Mouse (Mus musculus): ENCODE measurements at regions not wholly inside any gene's neighbourhood (a gene's known extent, or its start where the extent isn't known, plus 50 kb on each side); places are given as distances from the start of the nearest gene placed in this dataset.

DNA sequence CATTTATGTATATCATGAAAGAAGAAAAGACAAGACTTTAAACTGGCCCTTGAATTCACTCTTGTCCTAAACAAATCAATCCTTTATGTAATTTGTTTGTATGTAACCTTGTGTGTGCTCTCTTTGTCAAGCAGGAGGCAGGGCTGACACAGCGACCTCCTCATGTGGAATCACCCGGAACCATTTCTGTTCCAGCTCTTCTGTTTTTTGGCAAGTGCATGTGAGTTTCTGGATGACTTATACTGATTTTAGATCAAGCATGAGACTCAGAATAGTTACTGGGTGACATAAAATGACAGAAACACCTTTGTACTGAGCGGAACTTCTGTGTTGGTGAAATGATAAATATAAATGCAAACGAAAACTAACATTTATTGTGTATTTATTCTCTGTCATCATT lies 152.3 kb upstream of the Cdkn2b start:
- no peaks in the 10 kb centered on the region for H3K9me3 ChIP-seq (ENCODE audit: control insufficient read depth, low read length)
- H3K36me3 ChIP-seq (ENCODE audit: control insufficient read depth, insufficient read depth, low read length), result no peaks in the 10 kb centered on the region
- DNase-seq (ENCODE audit: low spot score) (no peak), ATAC-seq (replicated peaks; ENCODE audit: low FRiP score) (no peak)
- whole genome bisulfite sequencing, result 88% methylated on average over 4 of the region's 4 CpGs
- H3K4me3 ChIP-seq (ENCODE audit: low read depth, low read length), result no peak overlapping the region
- no peaks in the 10 kb centered on the region for H3K4me1 ChIP-seq (replicated peaks; ENCODE audit: control insufficient read depth, insufficient read depth, low read length)
- H3K9ac ChIP-seq (ENCODE audit: low read length), result no peak overlapping the region
- no peak overlapping the region for H3K4me2 ChIP-seq (ENCODE audit: low read depth, low read length, severe bottlenecking)
- H3K27ac ChIP-seq (ENCODE audit: low read depth, low read length), result no peak overlapping the region
- no peaks in the 10 kb centered on the region for H3K27me3 ChIP-seq (ENCODE audit: control insufficient read depth, insufficient read depth, low read length)

GRCm38 (mm10) chr4:89460170-89460762 lies 149.4 kb upstream of the Cdkn2b start:
- Histone ChIP-seq H3K4me1 (replicated peaks; ENCODE audit: control insufficient read depth, insufficient read depth, low read length) (no peaks in the 10 kb centered on the region), H3K9ac (ENCODE audit: low read length) (no peak overlapping the region), H3K9me3 (ENCODE audit: control insufficient read depth, low read length) (no peaks in the 10 kb centered on the region), H3K4me3 (ENCODE audit: low read depth, low read length) (no peak overlapping the region), H3K27me3 (ENCODE audit: control insufficient read depth, insufficient read depth, low read length) (no peaks in the 10 kb centered on the region), H3K4me2 (ENCODE audit: low read depth, low read length, severe bottlenecking) (no peak overlapping the region), H3K36me3 (ENCODE audit: control insufficient read depth, insufficient read depth, low read length) (no peaks in the 10 kb centered on the region), H3K27ac (ENCODE audit: low read depth, low read length) (no peak overlapping the region)
- ATAC-seq (replicated peaks; ENCODE audit: low FRiP score), result no peak
- no peak for DNase-seq (ENCODE audit: low spot score)
- WGBS, result 88% methylated on average over 7 of the region's 7 CpGs

- Histone ChIP-seq H3K36me3 (ENCODE audit: control insufficient read depth, insufficient read depth, low read length) (no peaks in the 10 kb centered on the region), H3K27me3 (ENCODE audit: control insufficient read depth, insufficient read depth, low read length) (no peaks in the 10 kb centered on the region), H3K9me3 (ENCODE audit: control insufficient read depth, low read length) (no peaks in the 10 kb centered on the region), H3K4me3 (ENCODE audit: low read depth, low read length) (no peak overlapping the region), H3K4me1 (replicated peaks; ENCODE audit: control insufficient read depth, insufficient read depth, low read length) (no peaks in the 10 kb centered on the region), H3K4me2 (ENCODE audit: low read depth, low read length, severe bottlenecking) (no peak overlapping the region), H3K27ac (ENCODE audit: low read depth, low read length) (no peak overlapping the region), H3K9ac (ENCODE audit: low read length) (no peak overlapping the region)
- no peak for DNase-seq (ENCODE audit: low spot score)
- WGBS, result 89% methylated on average over 1 of the region's 1 CpGs
- ATAC-seq (replicated peaks; ENCODE audit: low FRiP score), result no peak
Measured at GRCm38 (mm10) chr4:89459346-89459666, 148.5 kb upstream of the Cdkn2b start.

GRCm38 (mm10) chr4:89458628-89459345 lies 147.9 kb upstream of the Cdkn2b start:
- no peaks in the 10 kb centered on the region for H3K4me1 ChIP-seq (replicated peaks; ENCODE audit: control insufficient read depth, insufficient read depth, low read length)
- WGBS, result 79% methylated on average over 2 of the region's 2 CpGs
- no peak overlapping the region for H3K4me3 ChIP-seq (ENCODE audit: low read depth, low read length)
- H3K27ac ChIP-seq (ENCODE audit: low read depth, low read length), result no peak overlapping the region
- no peaks in the 10 kb centered on the region for H3K27me3 ChIP-seq (ENCODE audit: control insufficient read depth, insufficient read depth, low read length)
- H3K9me3 ChIP-seq (ENCODE audit: control insufficient read depth, low read length), result no peaks in the 10 kb centered on the region
- H3K9ac ChIP-seq (ENCODE audit: low read length), result no peak overlapping the region
- H3K36me3 ChIP-seq (ENCODE audit: control insufficient read depth, insufficient read depth, low read length), result no peaks in the 10 kb centered on the region
- no peak for ATAC-seq (replicated peaks; ENCODE audit: low FRiP score)
- no peak overlapping the region for H3K4me2 ChIP-seq (ENCODE audit: low read depth, low read length, severe bottlenecking)
- no peak for DNase-seq (ENCODE audit: low spot score)

- H3K27me3 ChIP-seq (ENCODE audit: control insufficient read depth, insufficient read depth, low read length), result no peaks in the 10 kb centered on the region
- H3K9me3 ChIP-seq (ENCODE audit: control insufficient read depth, low read length), result no peaks in the 10 kb centered on the region
- no peak overlapping the region for H3K27ac ChIP-seq (ENCODE audit: low read depth, low read length)
- DNase-seq (ENCODE audit: low spot score) (no peak), ATAC-seq (replicated peaks; ENCODE audit: low FRiP score) (no peak)
- H3K4me1 ChIP-seq (replicated peaks; ENCODE audit: control insufficient read depth, insufficient read depth, low read length), result no peaks in the 10 kb centered on the region
- no peak overlapping the region for H3K9ac ChIP-seq (ENCODE audit: low read length)
- H3K36me3 ChIP-seq (ENCODE audit: control insufficient read depth, insufficient read depth, low read length), result no peaks in the 10 kb centered on the region
- WGBS, result 72% methylated on average over 2 of the region's 2 CpGs
- H3K4me2 ChIP-seq (ENCODE audit: low read depth, low read length, severe bottlenecking), result no peak overlapping the region
- no peak overlapping the region for H3K4me3 ChIP-seq (ENCODE audit: low read depth, low read length)
Measured at GRCm38 (mm10) chr4:89457861-89458260, 147.0 kb upstream of the Cdkn2b start.

DNA sequence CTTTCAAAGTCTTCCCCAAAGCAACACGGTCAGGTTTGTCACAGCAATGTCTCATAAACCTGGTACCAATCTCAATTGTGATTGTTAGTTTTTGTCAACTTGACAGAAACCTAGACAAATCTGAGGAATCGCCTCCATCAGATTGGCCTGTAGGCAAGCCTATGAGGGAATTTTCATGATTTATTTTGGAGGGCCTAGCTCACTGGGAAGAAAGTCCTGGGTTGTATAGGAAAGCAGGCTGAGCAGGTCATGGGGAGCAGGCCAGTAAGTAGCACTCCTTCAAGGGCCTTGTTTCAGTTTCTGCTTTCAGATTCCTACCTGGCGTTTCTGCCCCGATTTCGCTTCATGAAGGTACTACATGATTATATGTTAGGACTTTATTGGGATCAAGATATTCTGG lies 144.1 kb upstream of the Cdkn2b start:
- H3K4me1 ChIP-seq (replicated peaks; ENCODE audit: control insufficient read depth, insufficient read depth, low read length), result no peaks in the 10 kb centered on the region
- H3K27me3 ChIP-seq (ENCODE audit: control insufficient read depth, insufficient read depth, low read length), result no peaks in the 10 kb centered on the region
- no peak for DNase-seq (ENCODE audit: low spot score)
- no peak overlapping the region for H3K9ac ChIP-seq (ENCODE audit: low read length)
- no peak overlapping the region for H3K4me2 ChIP-seq (ENCODE audit: low read depth, low read length, severe bottlenecking)
- WGBS, result 95% methylated on average over 5 of the region's 5 CpGs
- H3K9me3 ChIP-seq (ENCODE audit: control insufficient read depth, low read length), result no peaks in the 10 kb centered on the region
- no peaks in the 10 kb centered on the region for H3K36me3 ChIP-seq (ENCODE audit: control insufficient read depth, insufficient read depth, low read length)
- H3K4me3 ChIP-seq (ENCODE audit: low read depth, low read length), result no peak overlapping the region
- no peak overlapping the region for H3K27ac ChIP-seq (ENCODE audit: low read depth, low read length)
- ATAC-seq (replicated peaks; ENCODE audit: low FRiP score), result no peak

DNA sequence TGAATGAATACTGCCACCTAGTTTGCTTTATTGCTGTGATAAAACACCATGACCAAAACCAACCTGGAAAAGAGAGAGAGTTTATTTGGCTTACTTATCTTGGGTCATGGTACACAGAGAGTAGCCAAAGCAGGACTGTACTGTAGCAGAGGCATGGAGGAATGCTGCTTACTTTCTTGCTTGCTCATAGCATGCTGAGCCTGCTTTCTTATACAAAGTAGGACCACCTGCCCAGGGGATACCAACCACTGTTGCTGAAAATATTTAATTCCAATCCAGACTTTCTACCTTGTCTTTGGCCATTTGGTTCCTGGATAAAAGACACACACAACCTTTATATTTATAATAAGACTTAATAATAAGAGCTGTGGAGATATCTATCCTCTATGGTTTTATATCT lies 142.2 kb upstream of the Cdkn2b start:
- Histone ChIP-seq H3K27ac (ENCODE audit: low read depth, low read length) (no peak overlapping the region), H3K4me3 (ENCODE audit: low read depth, low read length) (no peak overlapping the region), H3K27me3 (ENCODE audit: control insufficient read depth, insufficient read depth, low read length) (no peaks in the 10 kb centered on the region), H3K9ac (ENCODE audit: low read length) (no peak overlapping the region), H3K4me1 (replicated peaks; ENCODE audit: control insufficient read depth, insufficient read depth, low read length) (no peaks in the 10 kb centered on the region), H3K36me3 (ENCODE audit: control insufficient read depth, insufficient read depth, low read length) (no peaks in the 10 kb centered on the region), H3K9me3 (ENCODE audit: control insufficient read depth, low read length) (no peaks in the 10 kb centered on the region), H3K4me2 (ENCODE audit: low read depth, low read length, severe bottlenecking) (no peak overlapping the region)
- DNase-seq (ENCODE audit: low spot score) (no peak), ATAC-seq (replicated peaks; ENCODE audit: low FRiP score) (no peak)

GRCm38 (mm10) chr4:89451741-89452140 lies 140.9 kb upstream of the Cdkn2b start:
- WGBS, result 84% methylated on average over 2 of the region's 2 CpGs
- ATAC-seq (replicated peaks; ENCODE audit: low FRiP score) (no peak), DNase-seq (ENCODE audit: low spot score) (no peak)
- H3K4me2 ChIP-seq (ENCODE audit: low read depth, low read length, severe bottlenecking), result no peak overlapping the region
- no peaks in the 10 kb centered on the region for H3K4me1 ChIP-seq (replicated peaks; ENCODE audit: control insufficient read depth, insufficient read depth, low read length)
- no peak overlapping the region for H3K9ac ChIP-seq (ENCODE audit: low read length)
- no peak overlapping the region for H3K4me3 ChIP-seq (ENCODE audit: low read depth, low read length)
- H3K9me3 ChIP-seq (ENCODE audit: control insufficient read depth, low read length), result no peaks in the 10 kb centered on the region
- no peak overlapping the region for H3K27ac ChIP-seq (ENCODE audit: low read depth, low read length)
- H3K36me3 ChIP-seq (ENCODE audit: control insufficient read depth, insufficient read depth, low read length), result no peaks in the 10 kb centered on the region
- no peaks in the 10 kb centered on the region for H3K27me3 ChIP-seq (ENCODE audit: control insufficient read depth, insufficient read depth, low read length)
